13 mouse cellular contexts compared by ENCODE assay signal in the genomic region with DNA sequence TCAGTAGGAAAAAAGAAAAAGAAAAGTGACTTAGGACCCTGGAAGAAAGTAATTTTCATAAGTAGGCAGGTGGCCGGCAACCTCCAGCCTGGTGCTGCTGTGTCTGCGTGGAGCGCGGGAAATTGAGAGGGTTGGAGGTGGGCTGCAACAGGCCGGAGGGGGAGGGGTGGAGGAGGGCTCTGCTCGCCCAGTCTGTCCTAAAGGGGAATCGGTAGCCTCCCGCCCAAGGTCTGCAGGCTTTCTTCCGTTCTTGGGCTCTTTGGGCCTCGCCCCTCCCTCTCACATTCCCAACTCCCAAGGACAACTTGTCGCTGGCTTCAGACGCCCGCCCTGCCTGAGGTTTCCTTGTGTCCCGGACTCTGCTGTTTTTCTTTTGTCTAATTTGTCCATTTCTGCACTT. TPM values are rescaled to one million over a fixed set of nuclear protein-coding genes. Genes with fewer than 3 reads are reported as not detected.
DNase-seq lines count a peak whose midpoint lies in the region; ATAC-seq and TF ChIP-seq lines count a peak whose summit lies in the region.
"Had no signal": no experiment of that assay in that cellular context is flagged by ENCODE, and none has a peak within 500 bp of the region (broad histone marks: within the 10 kb centered on the region; RNA-seq: fewer than 3 reads in every experiment).

No protein-coding gene starts in this region.

- peaks cover 5% of the 10 kb centered on the region; the same call in 1 of the 2 replicates for H3K4me1 ChIP-seq in limb, embryonic 14.5 days (ENCODE audit: control insufficient read depth, insufficient read depth, low read length)
- H3K4me1 ChIP-seq: embryonic facial prominence, embryonic 15.5 days; hindbrain, embryonic 15.5 days; midbrain, embryonic 13.5 days had no signal

- TF ChIP-seq POLR2A in limb, embryonic 14.5 days (IDR thresholded peaks at IDR 0.05; ENCODE audit: borderline replicate concordance, extremely low read depth, insufficient read depth, insufficient read length), result no peak

- peak; percentile 96 for DNase-seq in ES-CJ7 (ENCODE audit: low read depth, low spot score)
- peak; percentile 68 for DNase-seq in adrenal gland, adult 8-10 months
- DNase-seq in kidney, adult 18-20 months, result peak; percentile 74
- DNase-seq in limb, embryonic 14.5 days (ENCODE audit: low spot score), result no peak
- DNase-seq in spleen, postnatal 14 days (ENCODE audit: low spot score in 2 of 2), result no peak
- DNase-seq in retina, embryonic 14.5 days (ENCODE audit: low spot score), result no peak
- no peak for DNase-seq in layer of hippocampus, adult 2 months (ENCODE audit: low spot score in 2 of 2)
- DNase-seq: gastrocnemius, postnatal 36 days; left cerebral cortex, postnatal 4 days; thymus, postnatal 36 days had no signal

- no peaks in the 10 kb centered on the region for H3K36me3 ChIP-seq in limb, embryonic 14.5 days (ENCODE audit: control insufficient read depth, insufficient read depth, low read length)
- H3K36me3 ChIP-seq: embryonic facial prominence, embryonic 15.5 days; hindbrain, embryonic 15.5 days; midbrain, embryonic 13.5 days had no signal

- H3K27ac ChIP-seq in limb, embryonic 14.5 days (replicated peaks; ENCODE audit: low read depth, low read length), result no peak overlapping the region
- no peak overlapping the region for H3K27ac ChIP-seq in layer of hippocampus, adult 2 months
- H3K27ac ChIP-seq: embryonic facial prominence, embryonic 15.5 days; hindbrain, embryonic 15.5 days; midbrain, embryonic 13.5 days had no signal

- H3K9me3 ChIP-seq in limb, embryonic 14.5 days (ENCODE audit: control insufficient read depth, low read length), result no peaks in the 10 kb centered on the region
- H3K9me3 ChIP-seq: embryonic facial prominence, embryonic 15.5 days; hindbrain, embryonic 15.5 days; midbrain, embryonic 13.5 days had no signal

- peak overlapping the region; percentile 35 for H3K4me2 ChIP-seq in limb, embryonic 14.5 days (replicated peaks; ENCODE audit: low read depth, low read length, severe bottlenecking)
- H3K4me2 ChIP-seq: embryonic facial prominence, embryonic 15.5 days; hindbrain, embryonic 15.5 days; midbrain, embryonic 13.5 days had no signal

- TF ChIP-seq CTCF in layer of hippocampus, adult 2 months (conservative IDR thresholded peaks at IDR 0.05), result no peak

- no peak for ATAC-seq in limb, embryonic 14.5 days (ENCODE audit: low FRiP score, low read depth)
- ATAC-seq: midbrain, embryonic 13.5 days had no signal

- WGBS in limb, embryonic 14.5 days, result under 1% methylated on average over 13 of the region's 14 CpGs

- H3K9ac ChIP-seq in limb, embryonic 14.5 days (ENCODE audit: low read depth, low read length, severe bottlenecking), result 0 out of 2 replicates have a peak overlapping the region, but pooled peaks have one; percentile 28
- H3K9ac ChIP-seq: embryonic facial prominence, embryonic 15.5 days; hindbrain, embryonic 15.5 days; midbrain, embryonic 13.5 days had no signal

- peak overlapping the region; percentile 33 for H3K4me3 ChIP-seq in limb, embryonic 14.5 days (replicated peaks; ENCODE audit: low read length)
- no peak overlapping the region for H3K4me3 ChIP-seq in layer of hippocampus, adult 2 months
- H3K4me3 ChIP-seq: hindbrain, embryonic 15.5 days; midbrain, embryonic 13.5 days had no signal

- H3K27me3 ChIP-seq in limb, embryonic 14.5 days (ENCODE audit: control insufficient read depth, insufficient read depth, low read length), result peaks cover 60% of the 10 kb centered on the region

RNA-seq across cellular contexts. Expression of a gene that starts 20.4 kb away (rescaled TPM):
- 100 to 1,000 TPM; 157 to 250 (median 226) TPM for total RNA-seq in adrenal gland, adult 8-10 months (2022)
- polyA plus RNA-seq in limb, embryonic 14.5 days (2012; rRNA removed), result 3.2 and 4.4 TPM in 2 replicates
- 1.1 and 1.2 TPM in 2 replicates for polyA plus RNA-seq in limb, embryonic 14.5 days (2014; fragmentation: Nextera tagmentation; extraction: Ambion mirVana)
- total RNA-seq in layer of hippocampus, adult 2 months (2021), result not detected
- total RNA-seq: left cerebral cortex, postnatal 4 days had no signal
- polyA plus RNA-seq: embryonic facial prominence, embryonic 15.5 days; midbrain, embryonic 13.5 days had no signal

RNA-seq across cellular contexts. Expression of a gene that starts 30.8 kb away (rescaled TPM):
- 10 to 100 TPM; 50.4 to 99.8 (median 83.6) TPM for total RNA-seq in adrenal gland, adult 8-10 months (2022)
- polyA plus RNA-seq in limb, embryonic 14.5 days (2012; rRNA removed), result 2.1 and 2.3 TPM in 2 replicates
- 0.10 and 0.43 TPM in 2 replicates for polyA plus RNA-seq in limb, embryonic 14.5 days (2014; fragmentation: Nextera tagmentation; extraction: Ambion mirVana)
- not detected for total RNA-seq in layer of hippocampus, adult 2 months (2021)
- total RNA-seq: left cerebral cortex, postnatal 4 days had no signal
- polyA plus RNA-seq: embryonic facial prominence, embryonic 15.5 days; midbrain, embryonic 13.5 days had no signal

RNA-seq across cellular contexts. Expression of a gene that starts 35.5 kb away (rescaled TPM):
- 10 to 100 TPM; 44.6 to 62.9 (median 53.0) TPM for total RNA-seq in adrenal gland, adult 8-10 months (2022)
- polyA plus RNA-seq in limb, embryonic 14.5 days (2012; rRNA removed), result 2.0 and 2.7 TPM in 2 replicates
- 2.2 and 4.4 TPM in 2 replicates for polyA plus RNA-seq in limb, embryonic 14.5 days (2014; fragmentation: Nextera tagmentation; extraction: Ambion mirVana)
- not detected for total RNA-seq in layer of hippocampus, adult 2 months (2021)
- total RNA-seq: left cerebral cortex, postnatal 4 days had no signal
- polyA plus RNA-seq: embryonic facial prominence, embryonic 15.5 days; midbrain, embryonic 13.5 days had no signal

RNA-seq across cellular contexts. Expression of a gene that starts 41.4 kb away (rescaled TPM):
- total RNA-seq in adrenal gland, adult 8-10 months (2022), result 10 to 100 TPM; 56.4 to 77.8 (median 59.5) TPM
- 2.2 and 2.8 TPM in 2 replicates for polyA plus RNA-seq in limb, embryonic 14.5 days (2012; rRNA removed)
- 0.30 and 0.61 TPM in 2 replicates for polyA plus RNA-seq in limb, embryonic 14.5 days (2014; fragmentation: Nextera tagmentation; extraction: Ambion mirVana)
- total RNA-seq in layer of hippocampus, adult 2 months (2021), result not detected
- total RNA-seq: left cerebral cortex, postnatal 4 days had no signal
- polyA plus RNA-seq: embryonic facial prominence, embryonic 15.5 days; midbrain, embryonic 13.5 days had no signal

RNA-seq across cellular contexts. Expression of a gene that starts 52.2 kb away (rescaled TPM):
- total RNA-seq in adrenal gland, adult 8-10 months (2022), result 10 to 100 TPM; 25.2 to 38.3 (median 26.7) TPM
- polyA plus RNA-seq in limb, embryonic 14.5 days (2012; rRNA removed), result 1.8 TPM in 2 replicates
- 0.51 and 0.85 TPM in 2 replicates for polyA plus RNA-seq in limb, embryonic 14.5 days (2014; fragmentation: Nextera tagmentation; extraction: Ambion mirVana)
- total RNA-seq in layer of hippocampus, adult 2 months (2021), result not detected
- total RNA-seq: left cerebral cortex, postnatal 4 days had no signal
- polyA plus RNA-seq: embryonic facial prominence, embryonic 15.5 days had no signal

Comparison
In these comparisons a context has a peak if more than half of its experiments do, and no peak if none do; other contexts are left out.
1. DNase-seq: peak in ES-CJ7 (single experiment), adrenal gland, adult 8-10 months (single experiment) and kidney, adult 18-20 months (single experiment); none in limb, embryonic 14.5 days (single experiment), spleen, postnatal 14 days (0 of 2), retina, embryonic 14.5 days (single experiment) and layer of hippocampus, adult 2 months (0 of 2).
2. RNA of a gene that starts 20.4 kb away (total RNA-seq): 157 to 250 TPM in adrenal gland, adult 8-10 months; not detected in layer of hippocampus, adult 2 months; every median in the first group is over 100 times any median in the second.
3. RNA of a gene that starts 30.8 kb away (total RNA-seq): 50.4 to 99.8 TPM in adrenal gland, adult 8-10 months; not detected in layer of hippocampus, adult 2 months; every median in the first group is over 10 times any median in the second.
4. RNA of a gene that starts 35.5 kb away (total RNA-seq): 44.6 to 62.9 TPM in adrenal gland, adult 8-10 months; not detected in layer of hippocampus, adult 2 months; every median in the first group is over 10 times any median in the second.